8 mouse cellular contexts compared by ENCODE assay signal in the genomic region with DNA sequence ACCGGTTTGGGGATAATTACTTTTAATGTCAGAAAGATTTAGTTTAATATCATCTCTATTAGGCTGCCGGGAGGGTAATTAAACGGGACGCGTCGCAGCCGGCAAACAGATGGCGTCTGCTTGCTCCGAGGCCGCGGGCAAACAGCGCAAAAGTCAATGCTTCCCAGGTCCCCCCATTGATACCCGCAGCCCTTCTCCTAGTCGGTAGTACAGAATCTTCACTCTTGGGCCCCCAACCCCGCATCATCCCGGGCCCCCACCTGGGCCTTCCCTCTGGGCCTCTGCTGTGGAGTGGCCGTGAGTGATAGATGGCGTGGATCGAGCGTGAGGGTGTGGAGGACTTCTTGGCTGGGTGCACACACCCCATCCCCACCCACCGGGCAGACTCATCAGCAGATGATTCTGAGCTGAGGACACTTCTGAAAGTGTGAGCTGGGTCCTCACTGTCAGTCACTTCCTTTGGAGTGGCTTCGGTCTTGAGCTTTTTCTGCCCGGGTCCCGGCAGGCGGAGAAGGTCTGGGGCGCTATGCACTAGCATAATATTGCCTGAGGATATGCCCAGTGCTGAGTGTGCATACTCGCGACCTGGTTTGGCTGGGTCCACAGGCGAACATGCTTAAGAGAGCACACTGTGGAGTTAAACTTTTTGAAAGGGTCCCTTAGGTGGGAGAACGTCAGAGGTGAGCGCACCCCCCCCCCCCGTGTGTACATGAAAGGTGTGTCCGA. TPM values are rescaled to one million over a fixed set of nuclear protein-coding genes. Genes with fewer than 3 reads are reported as not detected.
A peak's percentile ranks its signal among the peaks of the same experiment; 100 is the strongest.
DNase-seq lines count a peak whose midpoint lies in the region; ATAC-seq and TF ChIP-seq lines count a peak whose summit lies in the region.
"Had no signal": no experiment of that assay in that cellular context is flagged by ENCODE, and none has a peak within 500 bp of the region (broad histone marks: within the 10 kb centered on the region; RNA-seq: fewer than 3 reads in every experiment).

No protein-coding gene starts in this region.

- H3K27ac ChIP-seq in kidney, postnatal 0 days = no peak overlapping the region
- no peak overlapping the region for H3K27ac ChIP-seq in embryonic facial prominence, embryonic 11.5 days (replicated peaks; ENCODE audit: low read depth, low read length)
- H3K27ac ChIP-seq in hindbrain, embryonic 11.5 days (ENCODE audit: low read depth, low read length) = no peak overlapping the region
- H3K27ac ChIP-seq in midbrain, embryonic 16.5 days (ENCODE audit: low read length) = no peak overlapping the region

- WGBS in kidney, postnatal 0 days = 3% methylated on average over 33 of the region's 33 CpGs
- 2% methylated on average over 33 of the region's 33 CpGs for WGBS in embryonic facial prominence, embryonic 11.5 days
- WGBS in hindbrain, embryonic 11.5 days = 3% methylated on average over 33 of the region's 33 CpGs
- WGBS in midbrain, embryonic 16.5 days = 3% methylated on average over 33 of the region's 33 CpGs

- H3K4me3 ChIP-seq in kidney, postnatal 0 days (replicated peaks; ENCODE audit: low read depth, low read length) = no peak overlapping the region
- no peak overlapping the region; the same call in 1 of the 2 replicates for H3K4me3 ChIP-seq in embryonic facial prominence, embryonic 11.5 days (ENCODE audit: low read depth, low read length)
- H3K4me3 ChIP-seq in hindbrain, embryonic 11.5 days (ENCODE audit: low read depth, low read length) = no peak overlapping the region
- H3K4me3 ChIP-seq in midbrain, embryonic 16.5 days (ENCODE audit: low read depth, low read length) = no peak overlapping the region

- no peaks in the 10 kb centered on the region for H3K9me3 ChIP-seq in kidney, postnatal 0 days (replicated peaks; ENCODE audit: low read length)
- H3K9me3 ChIP-seq in embryonic facial prominence, embryonic 11.5 days (replicated peaks; ENCODE audit: control insufficient read depth, low read length) = no peaks in the 10 kb centered on the region
- no peaks in the 10 kb centered on the region for H3K9me3 ChIP-seq in hindbrain, embryonic 11.5 days (ENCODE audit: control insufficient read depth, low read length)
- H3K9me3 ChIP-seq in midbrain, embryonic 16.5 days (replicated peaks; ENCODE audit: control insufficient read depth, low read length, poor library complexity, severe bottlenecking) = no peaks in the 10 kb centered on the region

- peaks cover 64% of the 10 kb centered on the region for H3K27me3 ChIP-seq in kidney, postnatal 0 days (ENCODE audit: insufficient read depth, low read length)
- peaks cover 56% of the 10 kb centered on the region for H3K27me3 ChIP-seq in embryonic facial prominence, embryonic 11.5 days (ENCODE audit: control insufficient read depth, insufficient read depth, low read length)
- H3K27me3 ChIP-seq in hindbrain, embryonic 11.5 days (ENCODE audit: control insufficient read depth, insufficient read depth, low read length) = peaks cover 88% of the 10 kb centered on the region
- peaks cover 80% of the 10 kb centered on the region for H3K27me3 ChIP-seq in midbrain, embryonic 16.5 days (ENCODE audit: control insufficient read depth, insufficient read depth, low read depth, low read length)

- no peak overlapping the region for H3K9ac ChIP-seq in kidney, postnatal 0 days (ENCODE audit: low read depth, low read length)
- no peak overlapping the region for H3K9ac ChIP-seq in embryonic facial prominence, embryonic 11.5 days (replicated peaks; ENCODE audit: low read length)
- H3K9ac ChIP-seq in hindbrain, embryonic 11.5 days (ENCODE audit: low read depth, low read length) = no peak overlapping the region
- H3K9ac ChIP-seq in midbrain, embryonic 16.5 days (ENCODE audit: low read depth, low read length) = no peak overlapping the region

- TF ChIP-seq CTCF in kidney, postnatal 0 days (IDR thresholded peaks at IDR 0.05; ENCODE audit: low read depth) = no peak

- no peak for DNase-seq in kidney, postnatal 0 days (ENCODE audit: low spot score)
- no peak for DNase-seq in kidney, postnatal 14 days
- peak; percentile 40 for DNase-seq in embryonic facial prominence, embryonic 11.5 days (ENCODE audit: low spot score)
- DNase-seq in hindbrain, embryonic 11.5 days (ENCODE audit: low spot score) = peak; percentile 45
- no peak for DNase-seq in frontal cortex, postnatal 25 days (ENCODE audit: low spot score in 2 of 2)
- DNase-seq in cerebellum, adult 8-10 months = no peak
- DNase-seq: thymus, adult 2 months had no signal

- H3K4me2 ChIP-seq in kidney, postnatal 0 days (ENCODE audit: low read length) = 0 out of 2 replicates have a peak overlapping the region, but pooled peaks have one; percentile 3
- H3K4me2 ChIP-seq in embryonic facial prominence, embryonic 11.5 days (ENCODE audit: low read depth, low read length) = no peak overlapping the region
- no peak overlapping the region for H3K4me2 ChIP-seq in hindbrain, embryonic 11.5 days (replicated peaks; ENCODE audit: low read depth, low read length)
- H3K4me2 ChIP-seq in midbrain, embryonic 16.5 days (ENCODE audit: low read length) = peak overlapping the region; percentile 26; the same call in 1 of the 2 replicates

- H3K36me3 ChIP-seq in kidney, postnatal 0 days (ENCODE audit: insufficient read depth, low read length) = no peaks in the 10 kb centered on the region
- no peaks in the 10 kb centered on the region for H3K36me3 ChIP-seq in embryonic facial prominence, embryonic 11.5 days (replicated peaks; ENCODE audit: control insufficient read depth, insufficient read depth, low read depth, low read length)
- no peaks in the 10 kb centered on the region for H3K36me3 ChIP-seq in hindbrain, embryonic 11.5 days (ENCODE audit: control insufficient read depth, insufficient read depth, low read length)
- no peaks in the 10 kb centered on the region for H3K36me3 ChIP-seq in midbrain, embryonic 16.5 days (ENCODE audit: control insufficient read depth, insufficient read depth, low read length)

- peaks cover 24% of the 10 kb centered on the region for H3K4me1 ChIP-seq in kidney, postnatal 0 days (replicated peaks; ENCODE audit: insufficient read depth, low read length)
- peaks cover 6% of the 10 kb centered on the region; the same call in 1 of the 2 replicates for H3K4me1 ChIP-seq in embryonic facial prominence, embryonic 11.5 days (ENCODE audit: control insufficient read depth, insufficient read depth, low read length)
- peaks cover 15% of the 10 kb centered on the region for H3K4me1 ChIP-seq in hindbrain, embryonic 11.5 days (replicated peaks; ENCODE audit: control insufficient read depth, insufficient read depth, low read length)
- peaks cover 8% of the 10 kb centered on the region for H3K4me1 ChIP-seq in midbrain, embryonic 16.5 days (ENCODE audit: control insufficient read depth, insufficient read depth, low read length)

- no peak for ATAC-seq in kidney, postnatal 0 days (replicated peaks; ENCODE audit: low FRiP score, low read depth)
- ATAC-seq in embryonic facial prominence, embryonic 11.5 days (replicated peaks; ENCODE audit: insufficient number of reproducible peaks, low FRiP score, low TSS enrichment, low read depth) = no peak
- no peak for ATAC-seq in hindbrain, embryonic 11.5 days (ENCODE audit: low FRiP score)
- peak; percentile 11; the same call in 1 of the 2 replicates for ATAC-seq in midbrain, embryonic 16.5 days

RNA-seq across cellular contexts. Expression of a gene that starts 3.0 kb away (rescaled TPM):
- polyA plus RNA-seq in kidney, postnatal 0 days (2015; fragmentation: Nextera tagmentation; extraction: Ambion mirVana) = 0.10 and 0.22 TPM in 2 replicates
- 0.86 and 1.3 TPM in 2 replicates for polyA plus RNA-seq in embryonic facial prominence, embryonic 11.5 days (2014; fragmentation: Nextera tagmentation; extraction: Ambion mirVana)
- polyA plus RNA-seq in hindbrain, embryonic 11.5 days (2014; fragmentation: Nextera tagmentation; extraction: Ambion mirVana) = 0.08 and 0.14 TPM in 2 replicates
- polyA plus RNA-seq in midbrain, embryonic 16.5 days (2015; fragmentation: Nextera tagmentation; extraction: Ambion mirVana) = 0.44 and 0.67 TPM in 2 replicates

Comparison
In these comparisons a context has a peak if more than half of its experiments do, and no peak if none do; other contexts are left out.
1. DNase-seq: peak in embryonic facial prominence, embryonic 11.5 days (single experiment) and hindbrain, embryonic 11.5 days (single experiment); none in kidney, postnatal 0 days (single experiment), kidney, postnatal 14 days (single experiment), frontal cortex, postnatal 25 days (0 of 2) and cerebellum, adult 8-10 months (single experiment).
2. H3K4me2 ChIP-seq: peak in kidney, postnatal 0 days (single experiment) and midbrain, embryonic 16.5 days (single experiment); none in embryonic facial prominence, embryonic 11.5 days (single experiment) and hindbrain, embryonic 11.5 days (single experiment).